Mouse (Mus musculus) hindlimb bud, embryonic 11.5 days (tissue): ENCODE measurements at regions not wholly inside any gene's neighbourhood (a gene's known extent, or its start where the extent isn't known, plus 50 kb on each side); places are given as distances from the start of the nearest gene placed in this dataset.
"Not testable (repeated sequence)": the region's sequence is repeated elsewhere in the genome, so short reads cannot be mapped to it uniquely, and the experiment has no call there.

Source experiments
- DNase-seq: peaks from one replicate; pipeline ENCODE4 v3.0.0-alpha.2; 2012; ENCODE audit warnings: low read depth, low spot score; ENCODE audit errors: extremely low spot score

DNA sequence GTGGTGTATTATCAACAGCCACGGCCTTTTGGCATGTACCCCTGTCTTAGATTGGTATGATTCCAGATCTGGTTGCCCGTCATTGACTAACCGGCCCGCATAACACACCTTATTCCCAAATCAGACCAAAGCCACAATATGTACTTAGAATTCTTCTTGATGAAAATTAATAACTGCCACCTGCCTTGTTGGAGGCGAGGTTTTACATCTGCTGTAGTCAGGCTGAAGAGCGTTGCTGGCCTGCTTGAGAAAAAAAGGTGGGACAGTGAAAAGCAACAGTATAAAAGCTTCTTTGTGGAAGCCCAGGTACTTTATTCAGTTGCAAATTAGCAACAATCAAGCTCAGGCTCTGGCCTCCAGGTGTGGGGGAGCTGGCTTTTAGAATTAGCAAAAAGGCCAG lies 223.6 kb upstream of the Car8 start:
- not testable (repeated sequence) for DNase-seq

DNA sequence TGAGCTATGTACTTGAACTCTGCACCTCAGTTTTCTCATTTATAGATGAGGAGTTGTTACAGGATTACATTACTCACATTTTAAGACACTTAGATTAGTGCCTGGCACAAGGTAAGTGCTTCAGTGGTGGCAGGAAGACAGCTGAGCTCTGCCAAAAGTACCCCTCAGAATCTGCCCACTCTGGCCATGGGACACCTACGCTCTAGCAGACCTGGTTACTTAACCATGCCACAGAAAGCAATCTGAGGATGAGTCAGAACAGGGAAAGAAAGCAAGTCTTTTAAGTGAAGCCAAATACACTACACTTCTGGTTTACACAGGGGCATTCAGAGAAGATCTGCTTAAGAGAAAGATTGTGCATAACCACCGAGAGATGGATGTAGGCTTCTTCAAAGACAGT lies 215.5 kb upstream of the Car8 start:
- DNase-seq = no peak

DNA sequence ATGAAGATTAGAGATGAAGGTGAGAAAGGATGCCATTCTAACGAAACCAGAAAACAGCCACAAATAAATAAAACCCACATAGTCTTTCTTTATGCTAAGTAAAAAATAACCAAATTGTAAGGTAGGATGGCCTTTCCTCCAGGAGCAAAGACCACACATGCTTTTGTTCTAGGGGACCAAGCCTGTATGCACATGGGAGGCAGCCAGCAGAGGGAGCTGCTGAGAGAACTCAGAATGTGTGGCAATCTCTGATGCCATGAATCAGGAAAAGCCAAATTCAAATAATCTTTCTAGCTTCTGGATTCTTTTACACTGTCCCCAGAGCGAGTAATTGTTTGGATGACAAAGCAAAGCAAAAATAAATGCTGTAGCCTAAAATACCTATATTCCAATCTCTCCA lies 193.6 kb upstream of the Car8 start:
- no peak for DNase-seq

DNA sequence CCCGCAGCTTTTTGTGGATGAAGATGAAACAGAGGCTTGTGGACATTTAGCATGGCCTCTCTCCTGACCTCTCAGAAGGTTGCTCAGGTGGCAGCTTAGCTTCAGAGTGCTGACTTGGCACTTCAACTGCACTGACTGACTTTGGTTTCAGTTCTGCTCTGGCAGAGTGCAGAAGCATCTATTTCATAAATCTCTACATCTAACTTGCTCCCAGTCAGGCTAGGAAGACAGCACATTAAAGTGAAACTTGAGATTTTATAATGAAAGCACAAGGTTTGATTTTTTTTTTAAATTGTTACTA lies 192.1 kb upstream of the Car8 start:
- DNase-seq = no peak

DNA sequence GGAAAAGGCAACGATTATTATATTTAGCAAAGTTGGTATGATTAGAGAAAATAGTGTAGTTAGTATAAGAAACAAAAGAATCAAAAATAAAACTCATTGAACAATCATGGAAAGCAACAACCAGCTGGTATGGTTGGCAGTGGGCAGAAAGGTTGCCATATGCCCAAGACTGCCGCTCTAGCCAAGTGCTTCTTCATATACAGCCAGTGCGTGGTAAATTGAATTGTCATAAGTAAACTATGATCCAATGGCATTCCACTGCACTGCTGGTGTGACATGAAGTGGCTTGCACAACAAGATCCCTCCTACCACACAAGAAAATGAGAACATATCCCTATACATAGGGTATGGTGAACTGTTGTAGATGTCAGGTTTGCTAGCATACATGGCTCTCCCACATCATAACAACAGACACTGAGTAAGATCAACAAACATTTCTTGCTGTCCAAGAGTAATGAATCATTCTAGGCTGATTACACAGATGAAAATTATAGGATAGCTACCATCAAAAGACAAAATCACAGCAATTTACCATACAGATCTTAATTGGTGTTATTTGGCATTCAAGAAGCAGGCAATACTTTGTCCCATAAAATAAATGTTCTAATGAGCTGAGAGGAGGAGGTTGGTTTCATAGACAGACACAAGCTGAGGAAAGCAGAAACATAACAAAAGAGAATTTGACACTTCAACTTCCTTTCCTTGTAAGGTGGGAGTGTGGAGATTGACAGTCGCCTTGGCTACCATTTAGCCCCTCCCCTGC lies 191.6 kb upstream of the Car8 start:
- DNase-seq = no peak

DNA sequence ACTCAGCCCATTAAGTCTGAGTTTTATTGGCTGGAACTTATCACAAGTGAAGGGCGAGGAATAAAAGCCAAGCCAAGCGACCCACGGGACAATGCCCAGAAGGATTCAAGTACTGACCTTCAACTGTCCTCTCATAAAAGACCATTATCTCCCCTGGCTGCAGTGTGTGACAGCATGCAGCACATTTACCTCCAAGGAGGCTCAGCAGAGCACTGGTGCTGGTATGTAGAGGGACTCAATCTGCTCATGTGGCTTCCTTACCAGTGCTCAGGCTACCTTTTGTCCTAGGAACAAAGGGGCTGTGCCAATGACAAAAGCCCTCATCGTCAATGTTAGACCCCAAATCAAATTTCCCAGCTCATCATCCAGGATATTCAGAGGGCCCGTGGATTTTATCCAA lies 190.9 kb upstream of the Car8 start:
- no peak for DNase-seq

DNA sequence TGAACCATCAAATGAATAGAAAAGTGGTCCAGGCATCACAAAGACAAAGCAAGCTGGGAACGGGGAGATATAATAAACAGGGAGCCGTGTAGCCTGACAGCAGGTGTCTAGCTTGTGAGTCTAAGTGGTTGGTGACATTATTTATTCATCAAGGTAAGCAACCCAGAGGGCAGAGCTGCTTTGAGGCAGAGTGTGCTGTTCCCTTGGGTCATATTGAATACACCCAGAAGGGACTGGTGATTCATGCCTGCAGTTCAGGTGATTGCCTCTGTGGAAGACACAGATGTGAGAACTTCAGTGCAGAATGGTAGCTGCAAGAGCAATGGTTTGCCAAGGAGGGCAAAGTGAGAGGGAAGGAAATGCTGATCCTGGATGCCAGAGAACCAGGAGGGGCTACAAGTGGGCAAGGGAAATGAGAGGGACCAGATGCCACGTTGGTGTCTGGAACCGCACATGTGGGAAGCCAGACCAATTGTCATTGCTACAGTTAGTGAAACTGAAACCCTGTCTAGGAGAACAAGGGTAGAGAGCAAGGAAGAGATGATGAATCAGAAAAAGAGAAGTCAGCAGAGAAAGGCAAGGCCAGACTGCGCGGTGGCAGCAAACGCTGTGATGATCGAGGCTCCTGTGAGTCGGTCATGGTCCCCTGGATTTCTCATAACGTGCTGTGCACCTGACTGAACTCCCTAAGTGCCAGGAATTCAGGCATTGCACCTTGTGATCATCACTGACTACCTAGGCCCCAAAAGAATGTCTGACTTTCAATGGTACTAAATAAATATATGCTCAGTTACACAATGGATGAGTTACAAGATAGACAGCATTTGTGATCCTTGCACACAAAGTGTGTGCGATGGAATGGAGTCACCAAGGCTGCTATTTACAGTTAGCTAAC lies 190.0 kb upstream of the Car8 start:
- no peak for DNase-seq

DNA sequence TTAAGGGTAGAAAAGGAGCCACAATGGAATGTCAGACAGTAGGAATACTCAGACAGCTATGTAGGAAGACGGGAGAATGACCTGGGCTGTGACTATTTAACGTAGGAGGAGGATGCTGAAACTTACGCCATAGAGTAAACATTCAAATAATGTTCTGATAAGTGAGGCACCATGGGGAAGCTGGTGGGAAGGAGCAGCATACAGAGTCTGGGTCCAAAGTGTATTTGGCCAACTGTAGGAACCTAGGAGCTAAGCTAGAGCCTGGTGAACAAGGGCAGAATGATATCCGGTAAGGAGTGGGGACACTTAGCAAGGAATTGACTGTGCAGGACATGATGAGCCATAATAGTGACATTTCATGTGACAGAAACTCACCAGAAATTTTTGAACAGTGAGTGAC lies 189.0 kb upstream of the Car8 start:
- DNase-seq = no peak

DNA sequence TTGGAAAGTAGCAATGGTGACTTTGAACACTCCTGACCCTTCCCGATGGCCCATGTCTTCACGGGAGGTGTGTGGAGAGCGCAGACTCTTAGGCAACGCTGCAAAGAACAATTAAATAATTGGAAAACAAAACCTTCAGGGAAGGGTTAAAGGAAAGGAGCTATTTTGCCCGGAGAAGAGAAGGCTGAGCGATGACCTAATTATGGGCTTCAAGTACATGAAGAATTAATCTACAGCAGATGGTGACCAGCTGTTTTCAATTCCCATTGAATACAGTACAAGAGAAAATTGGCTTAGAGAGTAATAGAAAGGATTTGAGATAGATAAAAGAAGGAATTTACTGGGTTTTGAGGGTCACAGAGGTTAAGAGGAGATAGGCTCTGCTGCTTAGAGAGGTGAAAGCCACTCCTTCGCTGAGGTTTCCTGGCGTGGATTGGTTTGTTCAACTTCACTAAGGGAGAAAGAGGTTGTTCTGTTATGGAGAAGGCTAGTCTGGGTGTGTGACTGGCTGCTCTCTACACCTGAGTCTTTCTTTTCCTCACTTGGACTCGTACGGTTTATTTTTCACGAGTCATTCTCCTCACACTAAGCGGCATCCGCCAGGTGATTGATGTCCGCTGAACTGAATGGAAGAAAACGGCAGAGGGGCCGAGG lies 184.7 kb upstream of the Car8 start:
- DNase-seq = peak; percentile 84

DNA sequence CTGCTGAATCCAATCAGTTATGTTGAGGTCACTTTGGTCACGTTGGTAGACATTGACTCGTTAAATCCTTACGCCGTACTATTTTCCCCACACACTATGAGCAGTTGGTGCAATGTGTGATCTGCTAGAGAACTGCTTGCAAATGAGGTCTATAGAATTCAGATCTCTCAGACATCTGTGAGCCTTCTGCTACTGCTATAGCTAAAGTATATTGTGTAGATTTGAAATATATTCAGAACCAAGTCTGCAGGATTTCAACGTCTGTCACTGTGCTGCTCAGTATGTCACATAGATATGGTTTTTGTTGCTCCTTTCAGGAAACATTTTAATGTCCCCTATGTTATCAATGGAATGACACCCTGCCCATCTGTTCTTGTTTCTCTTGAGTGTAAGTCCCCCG lies 182.4 kb upstream of the Car8 start:
- no peak for DNase-seq

DNA sequence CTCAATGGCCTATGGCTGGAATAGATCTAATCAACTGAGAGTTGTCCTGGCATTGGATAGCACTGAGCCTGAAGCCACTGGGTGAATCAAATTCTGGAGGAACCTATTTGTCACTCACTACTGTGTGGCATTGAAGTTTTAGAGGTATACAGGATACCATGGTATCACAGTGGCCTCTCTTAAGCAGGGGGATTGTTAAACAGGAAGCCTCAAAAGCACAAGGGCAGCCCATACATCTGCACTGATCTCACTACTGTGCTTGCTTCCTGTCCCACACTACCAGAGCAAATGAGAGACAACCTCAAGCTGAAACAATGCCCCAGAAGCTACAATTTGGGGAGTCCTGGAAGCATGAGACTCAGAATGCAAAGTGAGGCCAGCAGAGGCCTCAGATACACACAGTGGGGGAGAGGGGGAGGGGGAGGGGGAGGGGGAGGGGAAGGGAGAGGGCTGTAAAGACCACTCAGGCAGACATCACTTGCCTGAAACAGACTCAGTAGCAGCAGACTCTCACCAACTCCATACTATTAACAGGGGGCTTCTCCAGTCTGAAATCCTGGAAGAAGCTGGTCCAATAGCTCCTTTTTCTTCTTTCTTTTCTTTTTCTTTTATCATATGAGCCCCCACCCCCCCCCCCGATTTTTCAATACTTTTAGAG lies 179.7 kb upstream of the Car8 start:
- no peak for DNase-seq

DNA sequence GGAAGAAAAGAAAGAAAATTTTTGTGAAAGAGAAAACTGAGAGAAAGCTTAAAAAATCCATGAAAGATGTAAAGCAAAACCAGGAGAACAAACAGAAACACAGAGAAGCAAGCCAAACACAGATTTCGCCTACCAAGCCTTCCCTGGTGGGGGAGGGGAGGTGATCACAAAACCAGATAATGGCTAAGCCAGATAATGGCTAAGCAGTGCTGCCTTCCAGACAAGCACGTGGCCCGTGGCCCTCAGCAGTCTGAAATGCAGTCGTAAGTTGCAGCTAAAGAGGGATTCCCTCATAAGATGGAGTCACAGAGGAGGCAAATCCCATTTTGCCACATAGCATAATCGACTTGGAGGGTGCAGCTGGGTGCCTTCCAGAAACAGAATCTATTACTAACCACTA lies 179.0 kb upstream of the Car8 start:
- DNase-seq = no peak

DNA sequence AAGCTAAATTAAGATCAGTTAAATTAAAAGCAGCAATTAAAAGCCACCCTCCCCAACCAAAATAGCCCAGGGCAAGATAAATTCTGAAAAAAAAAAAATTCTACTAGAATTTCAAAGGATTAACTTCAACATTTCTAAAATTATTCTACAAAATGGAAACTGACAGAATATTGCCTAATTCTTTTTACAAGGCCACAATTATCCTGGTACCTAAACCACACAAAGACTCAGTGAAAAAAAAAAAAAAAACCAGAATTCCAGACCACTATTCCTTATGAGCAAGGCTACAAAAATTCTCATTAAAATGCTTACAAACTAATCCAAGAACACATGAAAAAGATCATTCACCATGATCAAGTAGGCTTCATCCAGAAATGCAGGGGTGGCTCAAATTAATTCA lies 174.5 kb upstream of the Car8 start:
- no peak for DNase-seq

DNA sequence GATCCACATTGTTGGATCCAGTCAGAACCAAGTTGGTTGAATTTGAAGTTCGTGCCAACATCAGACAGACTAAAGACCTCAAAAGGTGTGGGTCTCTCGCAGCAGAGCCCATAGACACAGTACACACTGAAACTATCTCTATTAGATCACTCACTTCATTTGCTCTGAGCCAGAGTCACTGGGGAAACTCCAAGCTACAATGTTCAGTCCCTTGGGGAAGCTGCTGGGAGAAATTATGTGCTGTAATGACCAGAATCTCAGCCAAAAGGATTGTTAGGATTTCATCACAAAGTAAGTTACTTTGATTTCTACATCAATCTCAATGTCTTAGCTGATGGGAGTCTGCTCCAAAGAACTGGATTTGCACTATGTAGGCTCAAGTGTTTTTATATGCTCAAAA lies 161.2 kb upstream of the Car8 start:
- DNase-seq = no peak

DNA sequence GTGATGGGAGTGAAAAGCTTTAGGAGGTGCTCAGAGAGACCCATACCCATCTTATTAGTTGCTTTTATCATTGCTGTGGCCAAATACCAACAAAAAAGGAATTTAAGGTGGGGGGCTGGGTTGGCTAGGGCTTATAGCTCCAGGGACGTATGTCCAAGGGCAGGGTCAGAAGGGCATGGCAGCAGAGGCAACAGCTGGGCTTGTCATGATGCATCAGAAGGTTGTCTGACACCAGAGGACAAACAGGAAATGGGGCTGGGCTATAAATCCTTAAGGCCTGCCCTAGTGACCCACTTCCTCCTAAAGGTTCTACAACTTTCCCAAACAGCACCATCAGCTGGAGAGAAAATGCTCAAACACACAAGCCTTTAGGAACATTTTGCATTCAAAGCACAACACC lies 160.6 kb upstream of the Car8 start:
- no peak for DNase-seq

DNA sequence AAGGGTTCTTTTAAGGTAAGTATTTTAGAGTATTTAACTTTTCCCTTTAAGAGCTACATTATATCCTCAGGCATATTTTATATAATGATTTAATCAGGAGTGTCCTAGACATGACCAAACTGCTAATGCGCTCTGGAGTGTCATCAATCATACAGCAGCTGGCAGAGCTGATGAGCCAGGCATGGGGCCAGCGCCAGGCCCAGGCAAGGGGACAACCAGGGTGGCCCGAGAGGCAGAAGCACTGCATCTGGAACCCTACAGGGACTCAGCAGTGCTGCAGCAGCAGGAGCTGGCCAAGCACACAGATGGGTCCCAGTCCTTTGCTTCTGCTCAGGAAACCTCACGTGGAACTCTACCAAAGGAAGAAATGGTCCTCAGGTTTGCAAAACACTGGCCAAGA lies 160.1 kb upstream of the Car8 start:
- no peak for DNase-seq

DNA sequence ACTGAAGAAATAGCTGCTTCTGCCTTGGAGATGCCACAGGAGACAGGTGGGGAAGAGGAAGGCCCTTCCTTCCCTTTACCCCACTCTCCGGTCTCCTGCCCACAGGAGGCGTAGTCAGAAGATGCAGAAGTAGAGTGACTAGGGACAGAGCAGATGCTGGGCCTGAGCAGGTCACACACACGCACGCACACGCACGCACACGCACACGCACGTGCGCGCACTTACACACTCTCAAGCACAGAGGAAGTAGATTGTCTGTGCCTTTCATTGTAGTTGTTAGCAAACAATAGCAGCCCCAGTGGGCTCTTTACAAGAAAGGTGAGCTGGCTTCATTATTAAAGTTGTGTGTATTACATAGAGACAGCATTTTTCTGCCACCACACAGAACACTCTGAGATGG lies 144.3 kb upstream of the Car8 start:
- DNase-seq = no peak

DNA sequence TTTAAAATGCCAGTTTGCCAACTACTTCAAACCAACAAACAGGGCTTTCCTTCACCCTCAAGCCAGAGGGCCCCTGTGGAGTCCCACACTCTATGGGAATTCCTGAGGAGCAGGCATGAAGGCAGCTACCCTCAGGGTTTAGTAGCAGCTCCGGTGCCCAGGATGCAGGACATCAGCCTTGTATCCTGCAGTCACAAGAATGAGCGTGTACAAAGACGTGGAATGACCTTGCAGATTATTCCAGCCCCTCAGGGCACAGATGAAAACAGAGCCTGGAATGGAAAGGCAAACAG lies 143.2 kb upstream of the Car8 start:
- no peak for DNase-seq

DNA sequence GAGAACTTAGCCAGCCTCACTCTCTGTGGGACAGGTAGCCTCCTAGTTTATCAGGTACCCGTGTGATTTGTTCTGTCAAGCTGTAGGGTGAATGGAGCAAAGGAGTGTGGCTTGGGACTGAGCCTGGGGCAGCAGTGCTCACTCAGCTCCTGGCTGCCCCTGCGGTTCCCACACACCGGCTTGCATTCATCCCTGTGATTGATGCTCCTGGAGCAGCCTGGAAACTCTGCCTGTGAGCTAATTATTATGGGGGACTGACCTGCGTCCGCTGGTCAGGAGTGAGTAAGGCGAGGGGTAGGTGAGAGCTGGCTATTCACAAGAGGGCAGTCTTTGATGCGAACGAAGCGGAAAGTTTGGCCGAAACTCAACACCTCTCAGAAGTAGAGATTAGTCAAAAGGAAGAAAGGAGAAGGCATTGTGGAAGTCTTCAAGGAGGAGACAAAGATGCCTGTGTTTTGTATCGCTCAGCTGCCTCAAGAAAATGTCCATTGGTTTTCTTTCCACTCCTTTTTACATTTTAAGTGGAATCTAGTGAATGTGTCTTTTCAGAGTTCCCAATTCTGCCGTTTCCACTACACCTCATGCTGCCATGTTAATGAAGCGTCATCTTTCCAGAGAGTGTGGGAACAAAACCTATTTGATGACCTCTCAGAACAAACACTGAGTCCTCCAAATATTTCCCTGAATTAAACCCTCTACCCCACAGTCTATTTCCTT lies 142.7 kb upstream of the Car8 start:
- DNase-seq = no peak

DNA sequence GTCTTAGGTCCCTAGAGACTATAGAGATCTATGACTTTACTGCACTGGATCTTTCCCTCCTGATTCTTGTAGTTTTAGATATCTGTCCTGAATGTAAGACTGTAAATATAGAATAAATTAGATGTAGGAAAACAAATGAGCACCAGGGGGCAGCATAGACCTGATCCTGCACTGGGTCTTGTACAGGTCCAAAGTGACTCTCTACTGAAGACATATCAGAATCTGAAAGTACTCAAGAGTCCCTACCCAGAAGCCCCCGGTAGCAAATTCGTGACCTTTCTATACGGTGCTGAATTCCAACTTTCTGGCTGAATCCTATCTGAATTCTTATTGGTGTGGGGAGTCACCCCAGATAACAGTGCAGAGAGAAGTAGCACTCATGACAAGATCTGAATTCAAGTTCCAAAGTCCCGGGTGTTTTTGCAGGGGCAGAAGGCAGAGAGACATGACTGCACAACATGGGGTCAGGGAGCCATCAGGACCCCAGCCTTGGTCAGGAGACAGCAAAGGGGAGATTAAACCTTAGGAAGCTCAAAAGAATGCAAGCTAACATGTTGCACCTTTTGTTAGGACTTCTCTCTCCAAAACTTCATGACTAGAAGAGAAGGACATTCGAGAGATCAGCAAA lies 142.0 kb upstream of the Car8 start:
- peak; percentile 66 for DNase-seq
